Mouse (Mus musculus): ENCODE data around the gene Zfyve1.

DNA sequence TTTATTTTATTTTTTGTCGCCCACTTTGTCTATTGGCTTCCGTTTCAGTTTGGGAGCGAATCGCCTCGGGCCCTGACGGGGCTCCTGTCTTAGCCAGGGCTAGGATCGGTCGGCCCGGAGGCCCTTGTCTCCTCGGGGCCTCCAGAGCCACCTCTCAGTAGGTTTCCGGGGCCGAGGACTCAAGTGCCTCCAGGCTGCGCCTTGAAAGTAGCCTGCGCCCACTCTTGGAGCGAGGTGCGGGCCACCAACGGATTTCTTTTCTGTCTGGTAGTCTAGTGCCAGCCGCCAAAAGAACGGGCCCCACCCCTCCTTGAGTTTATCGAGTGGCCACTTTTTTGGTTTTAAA lies 35.6 kb upstream of the Zfyve1 start:
- TF ChIP-seq CTCF (IDR thresholded peaks at IDR 0.05; ENCODE audit: low read depth) (no peak), EP300 (IDR thresholded peaks at IDR 0.05; ENCODE audit: low read depth) (no peak)

Data from heart, postnatal 0 days (tissue).